Mouse (Mus musculus) spleen, postnatal 36 days (tissue): Measurements from ENCODE around the gene Vmn2r34.
"Not testable (repeated sequence)": the region's sequence is repeated elsewhere in the genome, so short reads cannot be mapped to it uniquely, and the experiment has no call there.

Experiments used
- DNase-seq, 2 experiments: peaks; one replicate each; pipeline ENCODE4 v3.0.0; 2022; ENCODE audit warnings: low spot score in 2 of 2, mixed read lengths in 1 of 2

Vmn2r34 gene

DNA sequence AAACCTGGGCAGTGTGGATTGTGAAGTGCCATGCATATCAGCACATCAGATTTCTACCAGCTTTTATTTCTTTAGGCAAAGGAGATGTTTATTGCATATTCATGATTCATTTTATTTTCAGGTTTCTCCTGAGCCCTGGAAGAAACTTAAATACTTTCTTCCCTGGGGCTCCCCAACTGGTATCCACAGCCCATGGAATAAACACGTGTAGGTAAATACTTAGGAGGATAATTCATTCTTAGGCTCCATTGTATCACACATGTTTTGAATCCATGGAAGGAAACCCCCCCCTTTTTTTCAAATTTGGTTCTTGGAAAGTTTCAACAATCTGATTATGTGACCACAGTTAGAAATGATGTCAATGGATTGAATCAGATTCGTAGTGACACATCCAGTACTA lies at the start of gene Vmn2r34:
TSS of gene Vmn2r34 (minus strand) at position 101 of the 400 bp plus-strand sequence.
- not testable (repeated sequence) for DNase-seq

GRCm38 (mm10) chr7:7674032-7674431 lies 15.3 kb downstream of the Vmn2r34 start:
- DNase-seq = not testable (repeated sequence)
